Mouse (Mus musculus) olfactory bulb, adult 2 months (tissue): ENCODE measurements around the gene Ptrh2. TPM values are rescaled to one million over a fixed set of nuclear protein-coding genes. Genes with fewer than 3 reads are reported as not detected.

Experiments
- H3K27ac ChIP-seq: fragments of 200-500 bp; 2 replicates; pipeline ENCODE4 v1.5.1; 2012; ENCODE audit warnings: low read depth, low read length; ENCODE audit not compliant: insufficient read depth
- H3K4me1 ChIP-seq: fragments of 200-500 bp; 2 replicates; pipeline ENCODE4 v1.6.1; 2012; ENCODE audit warnings: low read length; ENCODE audit not compliant: control insufficient read depth, insufficient read depth
- H3K4me3 ChIP-seq: fragments of 200-500 bp; 2 replicates; pipeline ENCODE4 v1.5.1; 2012; ENCODE audit warnings: mild to moderate bottlenecking, low read depth, low read length, moderate library complexity; ENCODE audit not compliant: insufficient read depth
- CTCF ChIP-seq: fragments of 200-500 bp; IDR thresholded peaks from 2 replicates; pipeline ENCODE4 v1.5.1; 2012; ENCODE audit warnings: low read depth, mild to moderate bottlenecking, low read length, moderate library complexity; ENCODE audit not compliant: insufficient read depth
- POLR2A ChIP-seq: fragments of 200-500 bp; IDR thresholded peaks from 2 replicates; pipeline ENCODE4 v1.6.1; 2012; ENCODE audit warnings: mild to moderate bottlenecking, low read depth, low read length, moderate library complexity; ENCODE audit not compliant: insufficient read depth
- WGBS: fragments of 180-500 bp; shearing (Covaris S2); methylation state at CpG from one replicate; pipeline ENCODE4 v1.1.7; 2018; 5-methylcytosine and 5-hydroxymethylcytosine counted together
- polyA plus RNA-seq: library from polyadenylated mRNA; stranded (reverse); fragments of >200 nt; gene quantifications from 2 replicates; pipeline ENCODE4 v1.2.4, GENCODE M21; 2012; ENCODE audit warnings: low replicate concordance; ENCODE audit not compliant: missing spikeins, insufficient read depth, insufficient read length

Gene Ptrh2
- polyA plus RNA-seq, 1 experiment: not detected

DNA sequence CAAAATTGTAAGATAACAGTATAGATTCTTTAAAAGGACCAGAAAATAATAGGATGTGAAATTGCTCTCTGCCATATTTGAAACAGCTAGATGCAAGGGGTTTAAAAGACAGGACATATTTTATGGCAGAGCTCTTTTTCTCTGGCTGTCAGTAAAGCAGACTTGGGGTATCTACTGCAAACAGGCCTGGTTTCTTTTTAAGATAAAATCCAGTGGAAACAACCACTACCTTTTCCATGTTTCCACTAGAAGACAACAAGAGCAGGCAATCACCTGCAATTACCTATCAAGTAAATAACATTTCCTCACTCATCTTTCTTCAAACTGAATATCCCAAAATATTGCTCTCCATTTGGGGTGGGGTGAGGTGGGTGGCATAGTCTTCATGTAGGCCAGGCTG is 19.8 kb upstream of the Ptrh2 start:
- H3K4me1 ChIP-seq: no peaks in the 10 kb centered on the region
- TF ChIP-seq POLR2A: no peak
- TF ChIP-seq CTCF: no peak
- no peak overlapping the region for H3K4me3 ChIP-seq
- no peak overlapping the region for H3K27ac ChIP-seq

DNA sequence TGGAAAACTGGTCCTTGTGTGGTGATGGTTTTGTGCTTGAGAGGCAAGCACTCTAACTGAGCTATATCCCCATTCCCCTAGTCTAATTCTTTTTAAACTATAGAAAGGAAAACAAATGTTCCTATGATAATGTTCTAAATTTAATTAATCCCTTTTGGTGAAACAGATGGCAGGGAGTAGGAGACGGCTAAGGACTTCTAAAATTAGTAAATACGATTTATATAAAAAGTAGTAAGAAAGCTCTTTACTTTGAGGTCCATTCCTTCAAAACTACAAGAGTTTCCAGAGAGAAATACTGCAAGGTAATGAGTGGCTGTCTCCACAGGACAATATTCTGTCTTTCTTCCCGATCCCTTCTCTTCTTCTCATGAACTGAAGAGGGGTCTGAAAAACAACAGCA is 19.4 kb upstream of the Ptrh2 start:
- TF ChIP-seq POLR2A (no peak), CTCF (no peak)
- 80% methylated on average over 3 of the region's 3 CpGs for WGBS
- H3K4me1 ChIP-seq: no peaks in the 10 kb centered on the region
- no peak overlapping the region for H3K4me3 ChIP-seq
- no peak overlapping the region for H3K27ac ChIP-seq

DNA sequence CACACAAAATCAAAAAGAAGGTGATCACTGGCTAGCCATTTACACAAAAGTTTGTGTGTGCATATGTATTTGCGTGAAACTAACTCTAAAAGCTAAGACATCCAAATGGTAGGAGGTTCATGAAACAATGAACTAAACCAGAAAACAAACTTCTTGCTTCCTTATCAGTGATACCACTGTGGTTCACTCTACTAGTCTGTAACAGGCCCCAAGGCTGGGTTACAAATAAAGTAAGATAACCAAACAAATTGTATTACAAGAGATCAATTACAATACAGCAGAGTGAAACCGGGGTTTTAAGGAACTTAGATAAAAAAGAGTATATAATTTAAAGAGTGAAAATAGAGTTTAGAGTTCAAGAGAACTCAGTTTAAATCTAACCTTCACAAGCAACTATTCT is 16.2 kb upstream of the Ptrh2 start:
- WGBS: 88% methylated on average over 2 of the region's 2 CpGs
- H3K4me3 ChIP-seq: no peak overlapping the region
- TF ChIP-seq POLR2A (no peak), CTCF (no peak)
- H3K4me1 ChIP-seq: no peaks in the 10 kb centered on the region
- H3K27ac ChIP-seq: no peak overlapping the region

DNA sequence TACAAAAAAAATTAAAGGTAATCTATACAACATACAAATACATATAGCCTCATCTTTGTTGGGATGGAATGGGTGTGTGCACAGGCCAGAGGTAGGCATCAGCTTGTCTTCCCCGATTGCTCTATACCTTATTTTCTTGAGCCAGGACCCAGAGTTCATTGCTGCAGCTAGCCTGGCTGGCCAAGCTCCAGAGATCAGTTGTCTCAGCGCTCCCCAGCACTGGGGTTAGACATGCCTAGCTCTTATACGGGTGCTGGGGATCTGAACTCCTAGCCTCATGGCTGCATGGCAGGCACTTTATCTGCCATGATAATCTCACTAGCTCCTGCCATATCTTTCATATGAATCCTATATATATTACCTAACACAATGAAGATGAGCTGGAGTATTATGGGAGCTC is 15.6 kb upstream of the Ptrh2 start:
- Histone ChIP-seq H3K4me3 (no peak overlapping the region), H3K27ac (no peak overlapping the region), H3K4me1 (no peaks in the 10 kb centered on the region)
- no peak for TF ChIP-seq POLR2A
- WGBS: 91% methylated on average over 3 of the region's 3 CpGs

DNA sequence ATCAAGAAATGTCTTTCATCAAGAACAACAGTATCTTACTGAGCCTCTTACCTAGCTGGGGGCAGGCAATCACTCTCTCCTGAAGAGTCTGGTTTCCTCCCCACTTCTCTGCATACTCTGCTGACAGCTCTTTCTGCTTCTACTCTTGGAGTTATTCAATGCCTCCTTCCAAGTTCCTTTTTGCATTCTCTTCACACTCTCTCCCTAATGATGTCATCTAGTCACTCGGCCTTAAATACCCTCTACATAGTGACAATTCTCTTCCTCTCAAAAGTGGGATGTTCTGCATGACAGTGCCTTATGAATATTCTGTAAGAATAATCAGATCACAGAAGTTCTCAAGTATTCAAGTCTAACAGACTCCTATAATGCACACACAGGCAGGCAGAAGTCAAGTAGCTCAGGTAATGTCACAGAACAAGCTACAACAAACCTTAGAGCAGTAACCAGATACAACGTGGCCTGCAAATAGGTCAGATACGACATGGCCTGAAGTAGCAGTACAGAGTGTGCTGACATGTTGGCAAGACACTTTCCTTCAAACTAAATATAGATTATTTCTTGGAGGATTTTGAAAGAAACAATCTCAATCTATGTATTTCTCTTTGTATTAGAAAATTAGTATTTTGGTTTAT is 12.6 kb upstream of the Ptrh2 start:
- TF ChIP-seq POLR2A (no peak), CTCF (no peak)
- 53% methylated on average over 3 of the region's 3 CpGs for WGBS
- H3K4me1 ChIP-seq: no peaks in the 10 kb centered on the region
- H3K27ac ChIP-seq: no peak overlapping the region
- H3K4me3 ChIP-seq: no peak overlapping the region

DNA sequence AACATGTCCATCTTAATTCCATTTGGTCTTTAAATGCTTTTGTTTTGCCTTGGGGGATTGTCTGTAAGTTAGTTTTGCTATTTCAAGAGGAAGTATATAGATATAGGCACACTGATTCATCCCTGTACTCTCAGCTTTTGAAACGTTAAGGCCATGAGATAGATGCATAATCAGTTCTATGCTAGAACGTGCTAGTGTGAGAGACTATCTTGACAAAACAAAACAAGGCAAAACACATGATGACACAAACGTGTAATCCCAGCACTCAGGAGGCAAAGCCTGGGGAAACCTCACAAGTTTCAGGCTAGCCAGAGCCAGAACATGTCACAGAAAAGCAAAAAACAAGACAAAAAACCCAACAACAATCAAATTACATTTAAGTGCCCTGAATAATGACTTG is 11.0 kb upstream of the Ptrh2 start:
- no peak overlapping the region for H3K4me3 ChIP-seq
- WGBS: 51% methylated on average over 3 of the region's 3 CpGs
- H3K27ac ChIP-seq: no peak overlapping the region
- TF ChIP-seq POLR2A (no peak), CTCF (no peak)
- no peaks in the 10 kb centered on the region for H3K4me1 ChIP-seq

DNA sequence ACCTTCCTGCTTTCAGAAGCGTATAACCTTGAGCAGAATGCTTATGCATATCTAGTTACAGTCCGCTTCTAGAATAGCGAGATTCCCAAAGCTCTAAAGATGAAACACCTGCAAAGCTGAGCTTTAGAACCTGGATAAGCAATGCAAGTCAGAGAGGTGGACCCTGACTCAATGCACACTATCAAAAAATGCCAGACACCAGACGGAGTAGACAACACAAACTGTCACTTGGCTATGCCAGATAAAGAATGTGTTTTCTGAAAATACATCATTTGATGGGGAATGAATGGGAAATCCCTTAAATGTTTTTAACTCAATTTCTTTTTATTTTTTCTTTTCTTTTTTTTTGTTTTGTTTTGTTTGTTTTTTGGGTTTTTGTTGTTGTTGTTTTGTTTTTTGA is 8.3 kb upstream of the Ptrh2 start:
- Histone ChIP-seq H3K4me1 (no peaks in the 10 kb centered on the region), H3K27ac (no peak overlapping the region), H3K4me3 (no peak overlapping the region)
- TF ChIP-seq POLR2A: no peak
- no peak for TF ChIP-seq CTCF
- 91% methylated on average over 4 of the region's 4 CpGs for WGBS

DNA sequence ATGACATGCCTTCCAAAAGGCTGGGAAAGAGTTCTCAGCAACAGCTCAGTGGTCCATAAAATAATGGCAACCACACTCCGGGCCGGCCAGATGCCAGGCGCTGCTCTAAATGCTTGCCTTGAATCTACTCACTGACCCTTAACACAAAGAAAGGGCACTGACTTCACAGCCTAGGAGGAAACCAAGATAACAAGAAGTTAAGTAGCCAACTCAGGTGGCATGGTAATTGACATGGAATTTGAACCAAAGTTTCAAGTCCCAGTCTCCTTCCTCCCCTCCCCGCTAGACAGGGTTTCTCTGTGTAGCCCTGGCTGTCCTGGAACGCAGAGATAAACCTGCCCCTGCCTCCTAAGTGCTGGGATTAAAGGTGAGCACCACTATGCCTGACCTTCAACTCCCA is 4.8 kb upstream of the Ptrh2 start:
- TF ChIP-seq CTCF (no peak), POLR2A (no peak)
- H3K4me1 ChIP-seq: peaks cover 2% of the 10 kb centered on the region; the same call in 1 of the 2 replicates
- no peak overlapping the region for H3K4me3 ChIP-seq
- 78% methylated on average over 5 of the region's 5 CpGs for WGBS
- no peak overlapping the region for H3K27ac ChIP-seq

DNA sequence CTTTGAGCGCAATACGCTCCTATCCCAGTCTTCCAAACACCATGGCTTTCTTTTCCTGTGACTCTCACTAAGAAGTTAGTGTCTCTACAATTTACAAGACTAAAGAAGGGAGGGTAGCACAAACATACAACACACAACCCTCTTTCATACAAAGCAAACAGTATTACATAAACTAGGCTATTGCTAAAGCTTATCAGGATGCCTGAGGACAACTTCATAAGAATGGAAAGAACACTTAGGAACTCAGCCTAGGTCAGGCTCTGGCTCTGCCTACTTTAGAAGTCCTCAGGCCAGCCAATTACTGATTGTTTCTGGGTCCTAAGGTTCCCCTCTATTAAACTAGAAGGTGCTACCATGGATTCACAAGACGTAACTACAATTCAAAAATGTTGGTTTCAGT is 3.1 kb upstream of the Ptrh2 start:
- no peak overlapping the region for H3K27ac ChIP-seq
- 90% methylated on average over 3 of the region's 3 CpGs for WGBS
- TF ChIP-seq POLR2A: no peak
- no peak for TF ChIP-seq CTCF
- H3K4me3 ChIP-seq: no peak overlapping the region
- peaks cover 4% of the 10 kb centered on the region; the same call in 1 of the 2 replicates for H3K4me1 ChIP-seq

DNA sequence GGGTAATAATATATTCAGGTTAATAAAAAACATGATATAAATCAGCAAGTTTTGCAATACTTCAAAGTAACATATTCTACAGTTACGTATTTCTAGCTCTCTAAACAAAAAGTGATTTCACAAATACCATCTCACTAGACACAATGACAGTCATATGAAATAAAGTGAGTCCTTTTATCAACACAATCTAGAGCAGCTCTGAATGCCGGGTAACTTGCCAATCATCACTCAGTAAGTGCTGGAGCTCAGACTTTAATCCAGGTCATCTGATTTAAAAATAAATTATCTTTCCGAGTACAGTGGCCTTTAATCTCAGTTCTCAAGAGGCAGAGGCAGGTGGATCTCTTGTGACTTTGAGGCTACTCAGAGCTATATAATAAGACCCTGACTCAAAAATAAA is 2.4 kb upstream of the Ptrh2 start:
- Histone ChIP-seq H3K4me1 (peaks cover 4% of the 10 kb centered on the region; the same call in 1 of the 2 replicates), H3K4me3 (no peak overlapping the region), H3K27ac (no peak overlapping the region)
- WGBS: 78% methylated on average over 3 of the region's 3 CpGs
- TF ChIP-seq CTCF: no peak
- TF ChIP-seq POLR2A: no peak
